Mouse (Mus musculus) kidney, embryonic 16.5 days (tissue): ENCODE results near the gene Ebp. TPM values are rescaled to one million over a fixed set of nuclear protein-coding genes. Genes with fewer than 3 reads are reported as not detected.

Source experiments
- ATAC-seq: fragments of 200-750 bp; cut with Nextera tagmentation; 2 replicates; pipeline ENCODE4 v1.8.0; 2017; ENCODE audit warnings: moderate TSS enrichment; ENCODE audit not compliant: low FRiP score, low TSS enrichment
- H3K27ac ChIP-seq: fragments of 300-500 bp; sonication (generic); 2 replicates; pipeline ENCODE4 v1.5.1; 2014; ENCODE audit warnings: low read length
- H3K27me3 ChIP-seq: fragments of 300-500 bp; sonication (generic); 2 replicates; pipeline ENCODE4 v1.6.1; 2014; ENCODE audit warnings: low read length, control low read depth, mixed read lengths; ENCODE audit not compliant: insufficient read depth
- H3K36me3 ChIP-seq: fragments of 300-500 bp; sonication (generic); 2 replicates; pipeline ENCODE4 v1.6.1; 2014; ENCODE audit warnings: low read length, control low read depth, mixed read lengths; ENCODE audit not compliant: insufficient read depth
- H3K4me1 ChIP-seq: fragments of 300-500 bp; sonication (generic); 2 replicates; pipeline ENCODE4 v1.6.1; 2014; ENCODE audit warnings: low read length, control low read depth, mixed read lengths; ENCODE audit not compliant: insufficient read depth
- H3K4me2 ChIP-seq: fragments of 300-500 bp; sonication (generic); replicated peaks from 2 replicates; pipeline ENCODE4 v1.6.1; 2014; ENCODE audit warnings: low read depth, low read length
- H3K4me3 ChIP-seq: fragments of 300-500 bp; sonication (generic); 2 replicates; pipeline ENCODE4 v1.5.1; 2014; ENCODE audit warnings: mild to moderate bottlenecking, low read length
- H3K9ac ChIP-seq: fragments of 300-500 bp; sonication (generic); replicated peaks from 2 replicates; pipeline ENCODE4 v1.6.1; 2014; ENCODE audit warnings: low read length
- H3K9me3 ChIP-seq: fragments of 300-500 bp; sonication (generic); 2 replicates; pipeline ENCODE4 v1.6.1; 2016; ENCODE audit warnings: low read length, control low read depth
- WGBS: fragments of 180-500 bp; shearing (Covaris S2); extraction: QIAGEN DNeasy Blood & Tissue Kit; methylation state at CpG from one replicate; pipeline ENCODE4 v1.1.7; 2014; 5-methylcytosine and 5-hydroxymethylcytosine counted together
- polyA plus RNA-seq: library from polyadenylated mRNA; unstranded; fragments of >200 nt; fragmentation: Nextera tagmentation; extraction: Ambion mirVana; gene quantifications from 2 replicates; pipeline ENCODE4 v1.2.1, GENCODE M21; 2015

The Ebp gene
- polyA plus RNA-seq, 1 experiment from 2014 or later: 43.6 TPM

GRCm38 (mm10) chrX:8164471-8164870, 28.8 kb downstream of the Ebp start:
- Histone ChIP-seq H3K4me3 (no peak overlapping the region), H3K4me1 (no peaks in the 10 kb centered on the region), H3K27ac (no peak overlapping the region), H3K4me2 (no peak overlapping the region), H3K9me3 (no peaks in the 10 kb centered on the region), H3K36me3 (peaks cover 3% of the 10 kb centered on the region; the same call in 1 of the 2 replicates), H3K9ac (no peak overlapping the region), H3K27me3 (no peaks in the 10 kb centered on the region)
- WGBS: 80% methylated on average over 4 of the region's 4 CpGs
- ATAC-seq: no peak

DNA sequence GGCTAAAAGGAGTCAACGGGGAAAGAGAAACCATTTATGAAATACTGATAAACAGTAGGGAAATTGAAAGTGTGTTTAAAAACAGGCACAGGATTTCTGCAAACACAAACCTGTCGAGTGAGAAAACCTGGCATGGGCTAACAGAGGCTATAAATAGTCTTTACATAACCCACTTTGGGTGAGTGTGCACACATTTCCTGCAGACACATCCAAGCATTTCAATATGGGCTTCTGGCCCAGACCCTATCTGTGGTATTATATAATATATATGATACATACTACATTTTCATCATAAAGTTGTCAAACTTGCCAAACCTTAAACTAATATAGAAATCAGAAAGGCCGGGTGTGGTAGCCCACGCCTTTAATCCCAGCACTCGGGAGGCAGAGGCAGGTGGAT, 30.2 kb downstream of the Ebp start:
- WGBS: 86% methylated on average over 5 of the region's 5 CpGs
- Histone ChIP-seq H3K27ac (no peak overlapping the region), H3K27me3 (no peaks in the 10 kb centered on the region), H3K9me3 (no peaks in the 10 kb centered on the region), H3K4me3 (no peak overlapping the region), H3K9ac (no peak overlapping the region), H3K36me3 (peaks cover 3% of the 10 kb centered on the region; the same call in 1 of the 2 replicates), H3K4me2 (no peak overlapping the region), H3K4me1 (no peaks in the 10 kb centered on the region)
- ATAC-seq: no peak

GRCm38 (mm10) chrX:8145153-8145991, 47.9 kb downstream of the Ebp start, which contains the start of gene Rbm3:
Gene Rbm3, minus strand, starts transcription at chrX:8145880.
- ATAC-seq: peak; percentile 95
- Histone ChIP-seq H3K4me1 (0 out of 2 replicates have a peak, but pooled peaks cover 7% of the 10 kb centered on the region), H3K4me2 (peak within 1 kb of the TSS; percentile 81), H3K36me3 (peaks cover 17% of the 10 kb centered on the region), H3K27ac (peak within 1 kb of the TSS; percentile 99), H3K9ac (peak within 1 kb of the TSS; percentile 84), H3K27me3 (no peaks in the 10 kb centered on the region), H3K4me3 (peak within 1 kb of the TSS; percentile 74), H3K9me3 (no peaks in the 10 kb centered on the region)
- WGBS: 30% methylated on average over 59 of the region's 65 CpGs

- Histone ChIP-seq H3K4me1 (0 out of 2 replicates have a peak, but pooled peaks cover 7% of the 10 kb centered on the region), H3K9me3 (no peaks in the 10 kb centered on the region), H3K27ac (no peak overlapping the region), H3K9ac (peak overlapping the region; percentile 84; the same call in 1 of the 2 replicates), H3K36me3 (peaks cover 17% of the 10 kb centered on the region), H3K4me3 (peak overlapping the region; percentile 74), H3K27me3 (no peaks in the 10 kb centered on the region), H3K4me2 (peak overlapping the region; percentile 81)
- WGBS: 73% methylated on average over 7 of the region's 7 CpGs
- ATAC-seq: no peak
Measured at GRCm38 (mm10) chrX:8143750-8144149, 49.6 kb downstream of the Ebp start.

DNA sequence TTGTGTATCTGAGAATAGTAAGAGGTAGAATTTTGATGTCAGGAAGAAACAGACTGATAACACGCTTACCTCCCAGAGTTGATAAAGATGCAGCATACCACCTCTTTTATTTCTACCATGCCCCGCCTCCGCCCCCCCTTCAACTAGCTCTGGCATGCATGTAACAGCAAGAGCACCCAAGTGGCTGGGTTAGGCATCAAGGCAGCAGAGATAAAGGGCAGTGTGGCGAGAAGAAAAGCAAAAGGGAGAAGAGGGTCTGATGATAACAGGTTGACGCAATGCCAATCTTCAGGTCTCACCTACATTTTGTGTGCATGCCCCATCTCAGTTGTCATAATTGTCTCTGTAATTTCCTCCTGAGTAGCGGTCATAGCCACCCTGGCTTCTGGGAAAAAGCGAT, 50.4 kb downstream of the Ebp start:
- Histone ChIP-seq H3K36me3 (peaks cover 17% of the 10 kb centered on the region), H3K27me3 (no peaks in the 10 kb centered on the region), H3K4me3 (no peak overlapping the region), H3K4me2 (no peak overlapping the region), H3K4me1 (0 out of 2 replicates have a peak, but pooled peaks cover 7% of the 10 kb centered on the region), H3K27ac (no peak overlapping the region), H3K9ac (no peak overlapping the region), H3K9me3 (no peaks in the 10 kb centered on the region)
- 90% methylated on average over 7 of the region's 7 CpGs for WGBS
- ATAC-seq: no peak

DNA sequence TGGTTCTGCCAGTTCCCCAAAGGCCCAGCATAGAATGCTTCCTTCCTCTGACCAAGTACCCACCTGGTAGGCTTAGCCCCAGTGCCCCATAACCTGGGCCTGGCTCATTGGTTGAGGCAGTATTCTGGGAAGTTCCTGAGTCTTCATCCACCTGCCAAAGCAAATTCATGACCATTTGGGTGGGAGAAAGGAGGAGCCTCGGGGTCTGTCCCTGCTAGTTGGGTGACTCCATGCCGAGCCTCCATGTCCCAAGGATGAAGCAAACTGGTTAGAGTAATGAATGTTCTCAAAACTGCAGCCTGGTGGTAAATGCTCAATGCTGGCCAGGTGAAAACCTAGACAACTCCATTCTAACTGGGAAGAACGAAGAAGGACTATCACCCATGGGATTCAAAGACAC, 52.3 kb downstream of the Ebp start:
- no peak overlapping the region for H3K4me3 ChIP-seq
- H3K4me1 ChIP-seq: 0 out of 2 replicates have a peak, but pooled peaks cover 7% of the 10 kb centered on the region
- 73% methylated on average over 3 of the region's 3 CpGs for WGBS
- no peak overlapping the region for H3K9ac ChIP-seq
- no peak for ATAC-seq
- H3K4me2 ChIP-seq: no peak overlapping the region
- no peaks in the 10 kb centered on the region for H3K9me3 ChIP-seq
- no peak overlapping the region for H3K27ac ChIP-seq
- no peaks in the 10 kb centered on the region for H3K27me3 ChIP-seq
- peaks cover 17% of the 10 kb centered on the region for H3K36me3 ChIP-seq

GRCm38 (mm10) chrX:8140446-8140845, 52.9 kb downstream of the Ebp start:
- no peak overlapping the region for H3K4me2 ChIP-seq
- no peak overlapping the region for H3K4me3 ChIP-seq
- H3K9ac ChIP-seq: no peak overlapping the region
- no peaks in the 10 kb centered on the region for H3K27me3 ChIP-seq
- no peak overlapping the region for H3K27ac ChIP-seq
- H3K36me3 ChIP-seq: peaks cover 17% of the 10 kb centered on the region
- H3K4me1 ChIP-seq: 0 out of 2 replicates have a peak, but pooled peaks cover 7% of the 10 kb centered on the region
- H3K9me3 ChIP-seq: no peaks in the 10 kb centered on the region
- ATAC-seq: no peak
- 94% methylated on average over 2 of the region's 2 CpGs for WGBS

- Histone ChIP-seq H3K9me3 (no peaks in the 10 kb centered on the region), H3K9ac (no peak overlapping the region), H3K4me2 (no peak overlapping the region), H3K36me3 (peaks cover 16% of the 10 kb centered on the region), H3K4me3 (no peak overlapping the region), H3K27ac (no peak overlapping the region), H3K4me1 (0 out of 2 replicates have a peak, but pooled peaks cover 7% of the 10 kb centered on the region), H3K27me3 (no peaks in the 10 kb centered on the region)
- ATAC-seq: no peak
- 48% methylated on average over 1 of the region's 1 CpGs for WGBS
Measured at GRCm38 (mm10) chrX:8139480-8139879, 53.8 kb downstream of the Ebp start.

DNA sequence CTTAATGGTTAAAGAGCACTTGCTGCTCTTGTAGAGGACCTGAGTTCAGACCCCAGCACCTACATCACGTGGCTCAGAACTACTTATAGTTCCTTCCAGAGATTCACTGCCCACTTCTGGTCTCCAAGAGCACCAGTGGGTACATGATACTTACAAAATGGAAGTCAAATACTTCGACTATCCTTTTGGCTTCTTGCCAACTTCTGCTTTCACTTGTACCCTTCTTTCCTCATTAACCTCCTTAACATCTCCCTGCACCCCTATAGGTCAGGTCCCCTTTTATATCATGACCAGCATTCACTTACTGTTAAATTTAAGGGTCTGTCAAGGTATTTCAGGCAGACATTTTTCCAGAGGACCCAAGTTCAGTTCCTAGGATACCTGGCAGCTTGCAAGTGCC, 57.4 kb downstream of the Ebp start:
- WGBS: 57% methylated on average over 2 of the region's 2 CpGs
- Histone ChIP-seq H3K27me3 (no peaks in the 10 kb centered on the region), H3K4me2 (no peak overlapping the region), H3K4me1 (0 out of 2 replicates have a peak, but pooled peaks cover 4% of the 10 kb centered on the region), H3K4me3 (no peak overlapping the region), H3K9me3 (peaks cover 2% of the 10 kb centered on the region; the same call in 1 of the 2 replicates), H3K9ac (no peak overlapping the region), H3K27ac (no peak overlapping the region), H3K36me3 (peaks cover 2% of the 10 kb centered on the region)
- ATAC-seq: no peak
